Mouse (Mus musculus): Measurements from ENCODE around the gene Fam131a.

GRCm38 (mm10) chr16:20675213-20675612, 17.8 kb upstream of the Fam131a start:
- TF ChIP-seq POLR2A (IDR thresholded peaks at IDR 0.05; ENCODE audit: insufficient read depth, low read depth, low read length) (no peak), CTCF (IDR thresholded peaks at IDR 0.05; ENCODE audit: insufficient read depth, low read depth, low read length) (no peak)
